Mouse (Mus musculus): Measurements from ENCODE around the gene Atp8b5. TPM values are rescaled to one million over a fixed set of nuclear protein-coding genes. Genes with fewer than 3 reads are reported as not detected.

Atp8b5 gene
- polyA plus RNA-seq (2012; rRNA removed; ENCODE audit: low replicate concordance) = 0.14 and 0.50 TPM in 2 replicates

GRCm38 (mm10) chr4:43266623-43267322 lies at the start of gene Atp8b5:
Atp8b5 (plus strand) TSS chr4:43267159.

DNA sequence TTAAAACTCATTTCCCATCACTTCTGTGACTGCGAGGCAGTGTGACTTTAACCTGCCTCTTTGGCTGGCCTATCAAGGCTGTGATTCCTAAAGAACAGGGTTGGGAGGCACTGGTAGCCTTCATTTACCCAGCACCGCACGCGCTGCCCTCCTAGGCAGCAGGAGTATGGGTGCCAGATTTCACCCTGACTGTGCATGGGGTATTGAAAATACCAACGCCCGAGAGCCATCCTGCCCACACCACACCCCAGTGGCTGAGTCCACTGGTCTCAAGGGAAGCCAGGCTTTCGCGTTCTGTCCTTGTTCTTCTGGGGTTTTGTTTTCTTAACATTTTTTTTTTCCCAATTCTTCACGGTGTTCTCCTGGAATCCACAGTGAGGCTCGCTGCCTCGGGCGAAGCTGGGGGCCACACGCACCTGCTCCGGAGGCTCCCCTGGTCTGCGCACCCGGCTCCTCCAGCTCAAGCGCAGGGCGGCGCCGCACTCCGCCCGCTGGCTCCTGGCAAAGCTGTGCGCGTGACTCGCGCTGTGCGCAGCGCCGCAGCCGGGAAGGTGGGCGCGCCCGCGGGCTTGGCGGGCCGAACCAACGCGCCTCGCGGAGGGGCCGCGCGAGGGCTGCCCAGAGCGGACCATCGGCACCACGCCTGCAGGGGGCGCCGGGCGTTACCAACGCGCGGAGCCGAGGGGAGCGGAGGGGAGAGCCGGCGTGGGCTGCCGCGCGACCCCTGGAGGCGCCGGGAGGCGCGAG lies 114.6 kb downstream of the Atp8b5 start, which contains the start of gene Rusc2:
Gene Rusc2 (plus strand): TSS at position 572 of the 747 bp plus-strand sequence.

Other genes starting within 250 kb of the Atp8b5 start
- gene Pigo, start 241.3 kb upstream of the Atp8b5 start, polyA plus RNA-seq (2012; rRNA removed; ENCODE audit: low replicate concordance) = 13.7 and 24.9 TPM in 2 replicates
- gene Stoml2, start 235.4 kb upstream of the Atp8b5 start, polyA plus RNA-seq (2012; rRNA removed; ENCODE audit: low replicate concordance) = 95.5 and 108 TPM in 2 replicates
- 21.0 and 32.8 TPM in 2 replicates for gene Fam214b, start 220.9 kb upstream of the Atp8b5 start, polyA plus RNA-seq (2012; rRNA removed; ENCODE audit: low replicate concordance)
- gene Unc13b, start 208.2 kb upstream of the Atp8b5 start, polyA plus RNA-seq (2012; rRNA removed; ENCODE audit: low replicate concordance) = 11.3 and 13.1 TPM in 2 replicates
- 22.3 and 32.3 TPM in 2 replicates for gene Rusc2, start 114.8 kb downstream of the Atp8b5 start, polyA plus RNA-seq (2012; rRNA removed; ENCODE audit: low replicate concordance)
- 0.45 TPM in 1 of 2 replicates, not detected in the other for gene Fam166b, start 162.0 kb downstream of the Atp8b5 start, polyA plus RNA-seq (2012; rRNA removed; ENCODE audit: low replicate concordance)
- gene Tesk1, start 174.8 kb downstream of the Atp8b5 start, polyA plus RNA-seq (2012; rRNA removed; ENCODE audit: low replicate concordance) = 67.9 and 87.0 TPM in 2 replicates
- 2.8 and 10.4 TPM in 2 replicates for gene Cd72, start 187.5 kb downstream of the Atp8b5 start, polyA plus RNA-seq (2012; rRNA removed; ENCODE audit: low replicate concordance)
- gene Sit1, start 216.6 kb downstream of the Atp8b5 start, polyA plus RNA-seq (2012; rRNA removed; ENCODE audit: low replicate concordance) = 0.40 and 0.73 TPM in 2 replicates
- gene Ccdc107, start 225.7 kb downstream of the Atp8b5 start, polyA plus RNA-seq (2012; rRNA removed; ENCODE audit: low replicate concordance) = 72.2 and 259 TPM in 2 replicates
- gene Arhgef39, start 232.5 kb downstream of the Atp8b5 start, polyA plus RNA-seq (2012; rRNA removed; ENCODE audit: low replicate concordance) = 2.2 and 11.5 TPM in 2 replicates
- 0.26 and 1.6 TPM in 2 replicates for gene Car9, start 239.8 kb downstream of the Atp8b5 start, polyA plus RNA-seq (2012; rRNA removed; ENCODE audit: low replicate concordance)